Mouse (Mus musculus) natural killer cell, adult 2 months (primary cell): ENCODE results near the gene Trip10.
"Not testable (repeated sequence)": the region's sequence is repeated elsewhere in the genome, so short reads cannot be mapped to it uniquely, and the experiment has no call there.

ENCODE experiments used
- DNase-seq, 2 experiments: peaks; one replicate each; pipeline ENCODE4 v3.0.0; 2022; ENCODE audit warnings: low spot score in 2 of 2

Trip10 gene

DNA sequence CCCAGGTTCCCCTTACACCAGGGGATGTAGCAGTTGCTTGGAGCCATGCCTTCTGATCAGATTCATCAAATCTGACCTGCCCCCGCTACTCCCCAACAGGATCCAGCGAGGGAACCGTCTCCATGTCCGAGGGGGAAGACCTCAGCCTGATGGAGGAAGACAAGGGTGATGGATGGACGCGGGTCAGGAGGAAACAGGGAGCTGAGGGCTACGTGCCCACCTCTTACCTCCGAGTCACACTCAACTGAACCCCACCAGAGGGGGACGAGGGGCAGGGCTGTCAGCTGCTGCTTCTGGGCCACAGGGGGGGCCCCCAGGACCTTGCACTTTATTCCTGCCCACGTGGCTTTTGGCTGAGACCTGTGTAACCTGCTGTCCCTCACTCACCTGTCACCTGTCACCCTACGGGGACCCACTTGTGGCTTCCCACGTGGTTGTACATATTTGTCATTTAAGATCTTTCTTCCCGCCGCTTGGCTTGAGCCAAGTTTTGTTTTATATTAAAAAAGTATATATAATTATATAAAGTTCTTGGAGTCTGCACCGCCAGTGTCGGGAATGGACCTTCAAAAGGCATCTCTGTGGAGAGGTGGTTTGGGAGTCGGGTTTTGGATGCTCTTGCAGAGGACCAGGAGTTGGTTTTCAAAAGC, 13.8 kb downstream of the Trip10 start:
- no peak for DNase-seq

DNA sequence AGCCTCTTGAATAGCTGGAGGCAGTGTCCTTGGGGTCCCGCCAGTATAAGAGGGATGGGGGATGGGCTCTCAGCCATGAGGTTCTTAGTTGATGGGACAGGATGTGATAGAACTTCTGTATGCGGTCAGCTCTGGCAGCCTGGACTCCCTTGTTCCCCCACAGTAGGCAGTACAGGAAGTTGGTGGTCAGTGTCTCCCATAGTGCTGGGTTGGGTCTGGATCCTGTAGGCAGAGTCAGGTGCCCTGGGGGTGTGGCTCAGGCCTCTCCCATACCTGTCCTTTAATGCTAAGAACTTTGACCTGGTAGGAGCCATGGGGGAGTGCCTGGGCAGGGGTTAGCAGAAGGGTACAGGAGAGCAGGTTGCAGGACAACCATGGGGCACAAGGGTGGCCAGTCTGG, 14.9 kb downstream of the Trip10 start:
- peak; percentile 33 to 39 for DNase-seq

DNA sequence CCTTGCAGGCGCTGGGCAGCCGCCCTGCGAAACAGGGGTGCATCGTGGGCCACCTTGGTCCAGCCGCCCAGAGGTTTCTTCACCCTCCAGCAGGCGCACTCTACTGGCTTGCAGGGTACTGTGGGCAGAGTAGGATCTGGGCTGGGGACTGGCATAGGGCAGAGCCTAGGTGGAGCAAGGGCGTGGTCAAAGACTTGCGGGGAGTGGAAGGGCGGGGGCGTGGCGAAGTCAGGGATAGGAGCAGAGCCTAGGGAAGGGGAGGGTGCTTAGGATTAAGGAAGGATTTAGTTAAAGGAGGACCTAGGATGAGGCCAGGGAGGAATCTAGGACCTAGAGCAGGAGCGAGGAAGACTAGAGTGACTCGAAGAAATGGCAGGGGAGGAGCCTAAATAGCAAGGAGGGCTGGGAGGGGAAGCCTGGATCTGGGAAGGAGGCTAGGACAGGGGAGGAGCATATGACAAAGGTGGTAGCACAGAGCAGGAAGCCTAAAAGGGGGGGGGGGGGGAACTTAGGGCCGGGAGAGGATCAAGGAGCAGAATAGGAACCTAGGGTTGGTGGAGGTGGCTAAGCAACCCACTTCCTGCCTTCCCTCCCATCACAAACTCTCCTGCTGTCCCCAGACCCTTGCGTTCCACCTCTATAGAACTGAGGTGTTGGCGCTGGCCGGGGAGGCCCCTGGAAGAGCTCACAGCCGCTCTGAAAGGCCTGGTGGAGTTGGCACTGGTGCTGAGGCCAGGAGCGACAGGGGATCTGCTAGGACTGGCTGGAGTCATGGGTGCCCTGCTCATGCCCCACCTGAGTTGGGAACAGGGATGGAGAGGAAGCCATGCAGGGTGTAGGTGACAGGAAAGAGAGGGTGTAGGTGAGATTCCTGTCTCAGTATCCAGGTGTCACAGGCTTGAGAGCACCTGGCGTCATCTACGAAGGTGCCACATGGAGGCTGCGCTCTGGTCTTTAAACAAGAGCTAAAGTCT, 16.0 kb downstream of the Trip10 start:
- DNase-seq, result no peak

DNA sequence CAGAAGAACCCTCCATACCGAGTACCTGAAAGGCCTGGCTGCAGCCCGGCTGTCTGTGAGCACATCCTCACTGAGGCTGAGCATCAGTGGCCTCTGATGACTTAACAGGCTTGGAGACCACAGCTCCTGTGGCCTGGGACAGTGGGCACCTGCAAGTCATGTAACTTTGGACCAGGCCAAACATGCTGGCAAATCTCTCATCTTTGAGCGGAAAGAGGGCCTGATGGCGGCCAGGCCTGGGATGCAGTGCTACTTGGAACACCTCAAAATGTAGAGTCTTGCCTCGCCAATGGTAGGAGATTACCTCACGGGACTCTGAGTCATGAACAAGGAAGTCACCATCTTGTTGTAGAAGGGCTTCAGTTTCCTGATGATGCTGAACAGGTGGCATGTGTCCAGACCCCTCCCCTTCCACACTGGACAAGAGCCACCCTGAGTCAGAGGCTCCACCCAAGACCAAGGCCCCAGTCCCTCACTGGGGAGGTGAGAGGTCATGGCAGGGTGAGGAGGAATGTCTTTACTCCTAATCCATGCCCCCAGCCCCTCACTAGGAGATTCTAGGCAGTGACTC, 18.4 kb downstream of the Trip10 start:
- DNase-seq, result no peak

DNA sequence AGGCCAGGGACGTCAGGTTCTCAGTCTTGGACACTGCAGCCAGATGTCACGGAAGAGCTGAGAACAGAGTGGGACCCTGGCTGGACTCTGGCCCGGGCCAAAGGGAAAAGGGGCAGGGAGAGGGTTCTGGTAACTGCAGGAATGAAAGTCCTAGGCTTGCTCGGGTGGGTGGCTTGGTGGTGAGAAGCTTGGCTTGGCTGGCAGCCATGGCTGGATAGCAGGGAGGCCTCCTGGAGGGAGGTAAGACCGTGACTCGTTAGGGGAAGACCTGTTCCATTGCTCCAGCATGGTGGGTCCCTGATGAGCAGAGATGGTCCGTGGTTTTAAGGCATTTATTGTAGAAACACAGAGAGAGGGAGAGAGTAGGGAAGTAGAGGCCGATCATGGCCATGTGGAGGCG, 22.0 kb downstream of the Trip10 start:
- no peak for DNase-seq

DNA sequence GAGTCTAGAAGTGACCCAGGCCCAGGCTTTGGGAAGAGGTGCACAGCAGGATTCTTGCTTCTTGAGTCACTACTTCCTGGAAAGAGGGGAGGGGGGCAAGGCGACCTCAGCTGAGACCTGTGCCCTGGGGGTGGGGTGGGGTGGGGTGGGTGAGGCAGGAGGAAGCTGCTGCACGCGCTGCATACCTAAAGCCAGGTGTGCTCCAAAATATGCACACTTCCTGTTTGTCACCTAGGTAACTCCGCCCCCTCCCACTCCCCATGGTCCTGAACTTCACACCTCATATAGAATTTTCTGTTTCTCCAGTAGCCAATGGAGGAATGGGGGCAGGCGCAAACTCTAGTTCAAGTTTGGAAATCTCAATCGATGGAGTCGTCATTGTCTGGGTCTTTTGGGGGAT, 24.6 kb downstream of the Trip10 start:
- no peak for DNase-seq

DNA sequence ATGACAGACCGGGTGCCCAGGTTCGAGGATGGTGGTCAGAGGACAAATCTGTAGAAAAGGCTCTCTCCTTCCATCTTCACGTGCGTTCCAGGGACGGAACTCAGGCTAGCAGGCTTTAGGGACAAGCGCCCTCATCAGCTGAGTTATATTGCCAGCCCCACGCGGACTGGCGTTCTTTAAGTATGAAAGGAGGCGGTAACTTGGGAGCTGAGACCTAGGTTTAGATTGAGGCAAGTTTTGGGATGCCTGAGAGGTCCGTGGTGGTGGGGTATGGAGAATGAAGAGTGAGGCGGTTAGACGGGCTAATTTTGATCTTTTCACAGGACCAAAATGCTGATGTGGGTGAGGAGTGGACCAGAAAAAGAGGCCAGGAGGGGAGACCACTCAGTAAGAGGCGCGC, 25.4 kb downstream of the Trip10 start:
- DNase-seq, result no peak

DNA sequence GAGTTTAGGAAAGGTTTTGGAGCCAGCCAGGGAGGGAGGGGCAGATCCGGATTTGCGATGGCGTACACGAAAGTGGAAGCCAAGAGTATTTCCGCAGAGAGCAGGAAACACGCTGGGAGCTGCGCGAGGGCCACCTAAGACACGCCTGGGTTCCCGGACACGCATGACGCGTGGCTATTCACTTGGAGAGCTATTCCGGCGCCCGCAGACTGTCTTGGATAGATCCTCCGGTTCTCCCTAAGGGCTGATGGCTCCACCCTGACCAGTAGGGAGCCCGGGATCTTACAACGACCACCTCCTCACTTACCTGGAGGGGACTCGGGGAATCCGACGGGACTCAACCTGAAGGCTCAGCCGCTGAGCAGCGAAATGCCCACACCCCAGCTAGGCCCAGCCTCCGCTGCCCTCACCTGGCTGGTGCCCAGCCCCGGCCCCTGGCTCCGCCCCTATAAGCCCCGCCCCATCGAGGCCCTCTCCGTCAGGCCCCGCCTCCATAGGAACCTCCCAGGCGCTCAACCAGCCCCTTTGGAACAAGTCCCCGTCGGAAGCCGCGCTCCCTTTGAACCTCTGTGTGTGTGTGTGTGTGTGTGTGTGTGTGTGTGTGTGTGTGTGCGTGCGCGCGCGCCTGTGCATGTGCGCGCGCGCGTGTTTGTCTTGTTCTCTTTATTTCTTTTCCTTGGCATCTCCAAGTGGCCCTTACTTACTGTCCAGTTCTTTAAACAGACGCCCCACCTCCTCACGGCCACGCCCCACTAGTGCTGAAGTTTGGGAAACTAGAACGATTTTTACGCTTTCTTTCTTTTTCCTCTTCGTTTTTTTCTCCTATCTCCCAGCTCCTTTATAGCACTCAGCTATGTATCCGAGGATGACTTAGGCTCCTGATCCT, 26.1 kb downstream of the Trip10 start:
- peak; percentile 77 to 85 for DNase-seq

DNA sequence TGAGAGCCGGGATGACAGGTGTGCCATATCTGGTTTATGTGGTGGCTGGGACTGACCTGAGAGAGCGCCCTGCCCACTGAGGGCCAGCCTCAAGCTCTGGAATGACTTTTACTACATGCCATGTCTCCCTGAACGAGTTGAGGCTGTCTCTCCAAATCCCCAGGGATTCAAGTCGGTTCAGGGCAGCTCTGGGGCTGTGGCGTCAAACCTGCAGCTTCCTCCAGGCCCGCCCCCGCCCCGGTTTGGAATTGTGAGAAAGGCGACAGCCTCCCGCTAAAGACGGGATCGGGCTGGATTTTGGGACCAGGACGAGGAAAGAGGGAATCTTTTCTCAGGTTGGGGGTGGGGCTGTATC, 26.7 kb downstream of the Trip10 start:
- no peak for DNase-seq

DNA sequence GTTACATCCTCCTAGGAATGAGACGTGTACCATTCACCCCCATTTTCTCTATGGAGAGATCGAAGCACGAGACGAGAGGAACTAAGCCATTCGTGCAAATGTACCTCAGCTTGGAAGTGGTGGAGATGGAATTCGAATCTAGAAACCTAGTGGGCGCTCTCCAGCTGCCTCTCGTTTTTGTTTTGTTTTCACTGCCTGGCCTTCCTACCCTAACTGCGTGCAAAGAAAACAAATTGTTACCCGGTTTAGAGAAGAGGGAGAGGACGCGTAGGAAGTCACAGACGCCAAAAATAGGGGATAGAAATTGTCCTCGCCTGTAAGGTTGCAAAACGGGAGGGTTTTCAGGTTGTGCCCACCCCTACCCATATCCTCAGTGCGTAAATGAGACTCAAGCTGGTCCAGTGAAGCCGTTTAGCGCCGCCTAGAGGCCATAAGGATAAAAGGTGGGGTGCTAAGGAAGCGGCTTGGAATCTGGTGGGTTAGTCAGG, 27.4 kb downstream of the Trip10 start:
- peak; percentile 64 to 74 for DNase-seq

DNA sequence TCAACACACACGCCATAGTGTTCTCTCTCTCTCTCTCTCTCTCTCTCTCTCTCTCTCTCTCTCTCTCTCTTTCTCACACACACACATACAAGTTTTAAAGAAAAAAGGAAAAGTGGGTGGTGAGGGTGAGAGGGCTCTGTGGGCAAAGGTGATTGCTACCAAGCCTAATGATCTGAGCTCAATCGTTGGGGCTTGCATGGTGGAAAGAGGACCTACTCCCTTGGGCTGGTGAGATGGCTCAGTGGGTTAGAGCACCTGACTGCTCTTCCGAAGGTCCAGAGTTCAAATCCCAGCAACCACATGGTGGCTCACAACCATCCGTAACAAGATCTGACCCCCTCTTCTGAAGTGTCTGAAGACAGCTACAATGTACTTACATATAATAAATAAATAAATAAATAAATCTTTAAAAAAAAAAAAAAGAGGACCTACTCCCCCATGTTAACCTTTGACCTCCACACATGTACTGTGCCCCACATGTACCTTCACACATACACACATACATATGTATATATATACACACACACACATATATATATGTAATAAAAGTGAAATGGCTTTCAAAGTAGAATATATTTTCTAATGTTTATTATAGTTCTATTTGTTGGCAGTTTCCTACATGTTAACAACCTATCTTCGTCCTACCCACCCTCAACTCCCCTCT, 28.5 kb downstream of the Trip10 start:
- DNase-seq, result not testable (repeated sequence)

DNA sequence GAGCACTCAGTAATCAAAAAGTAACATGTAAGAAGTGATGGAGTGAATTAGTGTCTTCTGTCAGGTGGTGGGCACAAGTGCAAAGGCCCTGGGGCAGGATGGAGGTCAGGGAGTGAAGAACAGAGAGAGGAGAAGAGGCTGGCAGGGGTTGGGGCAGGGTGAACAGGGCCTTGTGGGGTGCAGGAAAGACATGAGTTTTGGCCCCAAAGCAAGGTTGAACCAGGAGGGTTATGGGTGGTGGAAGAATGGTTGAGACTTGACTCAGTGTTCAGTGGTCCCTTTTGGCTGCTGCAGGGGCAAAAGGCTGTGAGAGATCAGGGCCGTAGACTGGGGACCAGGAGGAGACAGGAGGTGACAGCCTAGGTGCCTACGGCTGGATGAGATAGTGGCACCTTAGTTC, 29.3 kb downstream of the Trip10 start:
- no peak for DNase-seq

DNA sequence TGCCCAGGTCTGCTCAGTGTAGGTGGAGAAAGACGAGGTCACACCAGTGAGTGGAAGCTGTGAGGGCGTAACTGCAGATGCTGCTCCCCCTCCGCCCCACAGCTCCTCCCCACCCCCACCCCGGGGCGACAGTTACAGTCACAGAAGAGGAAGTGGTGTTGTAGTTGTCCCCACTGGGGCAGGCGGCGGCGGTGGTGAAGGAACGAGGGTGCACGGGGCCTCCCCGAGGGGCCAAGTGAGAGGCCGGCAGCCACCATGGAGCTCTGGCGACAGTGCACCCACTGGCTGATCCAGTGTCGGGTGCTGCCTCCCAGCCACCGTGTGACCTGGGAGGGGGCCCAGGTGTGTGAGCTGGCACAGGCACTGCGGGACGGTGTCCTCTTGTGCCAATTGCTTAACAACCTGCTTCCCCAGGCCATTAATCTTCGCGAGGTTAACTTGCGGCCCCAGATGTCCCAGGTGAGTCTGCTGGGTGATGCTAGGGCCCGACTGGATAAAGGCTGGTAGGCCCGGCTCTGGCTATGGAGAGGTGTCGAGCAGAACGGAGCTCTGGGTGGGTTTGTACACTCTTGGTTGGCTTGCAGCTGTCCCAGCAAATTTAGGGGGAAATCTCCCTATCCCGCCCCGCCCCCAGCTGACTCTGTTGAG, 29.8 kb downstream of the Trip10 start, which contains the start of gene Vav1:
TSS of gene Vav1 (plus strand) at position 158 of the 648 bp plus-strand sequence.
- DNase-seq, result peak; percentile 88 to 89

DNA sequence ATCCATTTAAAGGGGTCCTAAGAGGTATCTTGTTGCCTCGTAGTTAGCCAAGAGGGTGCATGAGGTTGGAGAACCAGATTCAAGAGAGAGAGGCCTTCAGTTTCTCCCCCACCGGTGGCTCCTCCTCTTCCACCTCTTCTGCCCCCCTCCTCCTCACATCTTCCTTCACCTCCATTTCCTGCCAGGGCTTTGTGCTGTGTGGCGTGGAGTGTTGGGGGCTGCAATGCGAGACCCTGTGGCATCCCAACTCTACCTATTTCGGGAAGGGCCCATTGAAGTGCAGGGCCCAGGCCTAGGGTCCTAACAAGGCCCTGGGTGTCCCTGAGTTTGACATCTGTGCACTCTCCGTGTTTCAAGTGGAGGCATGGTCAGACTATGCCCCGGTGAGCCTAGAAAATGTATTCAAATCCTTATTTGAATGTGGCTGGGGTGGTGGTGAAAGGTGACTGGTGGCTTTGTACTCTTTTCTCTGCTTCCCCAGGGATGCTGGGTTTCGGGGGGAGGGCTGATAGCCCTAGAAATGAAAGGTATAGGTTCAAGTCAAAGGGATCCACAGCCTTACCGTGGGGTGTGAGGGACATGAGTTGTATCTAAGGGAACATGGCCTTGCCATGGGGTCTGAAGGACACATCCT, 30.5 kb downstream of the Trip10 start:
- peak in 1 of 2 experiments; percentile 55 for DNase-seq

DNA sequence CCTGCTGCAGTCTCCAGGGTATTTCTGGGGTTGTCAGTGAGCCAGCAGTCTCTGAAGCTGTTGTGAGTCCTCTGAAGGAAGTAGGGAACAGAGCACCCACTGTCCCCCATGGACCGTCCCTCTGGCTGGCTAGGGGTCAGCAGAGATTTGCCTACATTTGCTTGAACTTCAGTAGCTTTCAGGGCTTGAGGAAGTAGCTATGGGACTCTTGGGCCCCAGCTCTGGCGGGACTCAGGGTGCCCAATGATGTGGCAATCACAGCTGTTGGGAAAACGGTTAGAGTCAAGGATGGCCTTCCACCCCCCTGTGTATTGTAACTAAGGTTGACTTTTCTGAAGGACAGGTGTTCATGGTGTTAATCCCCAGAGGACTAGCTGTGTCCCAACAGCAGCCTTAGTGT, 31.2 kb downstream of the Trip10 start:
- no peak for DNase-seq

DNA sequence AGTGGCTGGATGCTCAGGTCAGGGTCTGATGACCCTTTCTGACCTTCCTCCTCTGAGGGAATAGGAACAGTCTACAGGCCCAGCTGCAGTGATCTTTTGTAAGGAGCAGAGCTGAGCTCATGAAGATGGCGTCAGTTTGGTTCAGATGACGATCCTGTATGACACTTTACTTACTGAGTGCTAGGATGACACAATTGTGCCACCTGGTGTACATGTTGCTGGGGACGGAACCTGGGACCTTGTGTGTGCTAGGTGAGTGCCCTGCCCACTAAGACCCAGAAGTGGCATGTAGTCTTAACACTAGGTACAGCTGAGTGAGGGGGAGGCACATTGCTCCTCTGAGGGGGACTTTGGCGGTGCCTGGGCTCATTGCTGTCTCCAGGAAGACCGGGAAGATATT, 34.7 kb downstream of the Trip10 start:
- no peak for DNase-seq

DNA sequence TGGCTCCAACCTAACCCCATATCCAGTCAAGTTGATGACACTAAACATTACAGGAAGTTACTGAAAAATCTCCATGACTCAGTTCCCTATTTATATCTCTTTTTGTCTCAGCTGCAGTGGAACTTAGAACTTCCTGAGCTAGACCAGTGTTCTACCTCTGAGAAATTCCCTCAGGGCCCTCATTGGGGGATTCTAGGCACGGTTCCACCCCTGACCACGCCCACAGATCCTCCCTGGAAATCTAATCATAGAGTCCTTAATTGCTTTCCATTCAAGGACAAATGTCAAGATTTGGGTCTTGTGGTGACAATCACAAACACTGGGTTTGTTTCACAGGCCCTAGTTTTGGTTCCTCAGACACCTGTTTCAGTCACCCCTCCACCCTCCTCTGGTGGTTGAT, 35.8 kb downstream of the Trip10 start:
- peak in 1 of 2 experiments; percentile 44 for DNase-seq

DNA sequence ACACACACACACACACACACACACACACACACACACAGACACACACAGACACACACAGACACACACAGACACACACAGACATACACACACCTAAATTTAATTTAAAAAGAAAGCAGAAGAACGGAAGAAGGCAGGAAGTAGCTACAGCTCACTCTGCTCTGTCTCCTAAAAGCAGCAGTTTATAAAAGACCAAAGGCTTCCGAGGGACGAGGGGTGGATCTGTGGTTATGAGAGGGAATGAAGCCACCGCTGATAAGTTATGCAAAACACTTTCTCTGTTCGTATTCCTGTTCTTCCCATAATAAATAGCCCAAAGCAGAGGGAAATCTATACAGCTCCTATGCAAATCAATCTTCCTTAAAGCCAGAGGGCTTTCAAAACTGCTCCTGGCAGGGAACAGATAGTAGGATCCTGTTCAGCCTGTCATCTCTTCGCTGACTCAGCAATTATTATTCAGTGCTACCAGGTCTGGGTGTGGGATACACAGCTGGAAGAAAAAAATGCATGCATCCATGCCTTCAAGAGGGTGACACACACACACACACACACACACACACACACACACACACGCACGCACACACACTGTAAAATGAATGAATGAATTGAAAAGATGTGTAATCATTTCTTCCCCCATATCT, 37.6 kb downstream of the Trip10 start:
- no peak for DNase-seq

DNA sequence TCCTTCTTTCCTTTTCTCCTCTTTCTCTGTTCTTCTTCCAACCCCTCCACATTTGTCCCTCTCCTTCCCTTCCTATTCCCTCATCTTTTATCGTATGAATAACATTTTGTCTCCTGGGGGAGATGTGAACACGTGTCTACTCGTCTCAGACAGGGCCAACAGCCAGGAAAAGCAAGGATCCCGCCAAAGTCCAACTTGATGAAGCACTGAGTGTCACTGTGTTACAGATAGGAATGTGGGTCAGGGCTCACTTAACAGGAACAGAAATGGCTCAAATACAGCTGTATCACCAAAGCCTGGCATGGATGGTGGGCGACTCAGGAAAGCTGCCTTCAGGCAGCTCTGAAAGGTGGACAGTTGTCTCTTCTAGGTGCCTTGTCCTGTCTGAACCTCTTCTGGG, 40.0 kb downstream of the Trip10 start:
- no peak for DNase-seq
